Mouse (Mus musculus): ENCODE data around the gene Zfp52. TPM values are rescaled to one million over a fixed set of nuclear protein-coding genes. Genes with fewer than 3 reads are reported as not detected.

Zfp52 gene
- 4.3 and 4.9 TPM in 2 replicates for polyA plus RNA-seq (2015; fragmentation: Nextera tagmentation; extraction: Ambion mirVana)

DNA sequence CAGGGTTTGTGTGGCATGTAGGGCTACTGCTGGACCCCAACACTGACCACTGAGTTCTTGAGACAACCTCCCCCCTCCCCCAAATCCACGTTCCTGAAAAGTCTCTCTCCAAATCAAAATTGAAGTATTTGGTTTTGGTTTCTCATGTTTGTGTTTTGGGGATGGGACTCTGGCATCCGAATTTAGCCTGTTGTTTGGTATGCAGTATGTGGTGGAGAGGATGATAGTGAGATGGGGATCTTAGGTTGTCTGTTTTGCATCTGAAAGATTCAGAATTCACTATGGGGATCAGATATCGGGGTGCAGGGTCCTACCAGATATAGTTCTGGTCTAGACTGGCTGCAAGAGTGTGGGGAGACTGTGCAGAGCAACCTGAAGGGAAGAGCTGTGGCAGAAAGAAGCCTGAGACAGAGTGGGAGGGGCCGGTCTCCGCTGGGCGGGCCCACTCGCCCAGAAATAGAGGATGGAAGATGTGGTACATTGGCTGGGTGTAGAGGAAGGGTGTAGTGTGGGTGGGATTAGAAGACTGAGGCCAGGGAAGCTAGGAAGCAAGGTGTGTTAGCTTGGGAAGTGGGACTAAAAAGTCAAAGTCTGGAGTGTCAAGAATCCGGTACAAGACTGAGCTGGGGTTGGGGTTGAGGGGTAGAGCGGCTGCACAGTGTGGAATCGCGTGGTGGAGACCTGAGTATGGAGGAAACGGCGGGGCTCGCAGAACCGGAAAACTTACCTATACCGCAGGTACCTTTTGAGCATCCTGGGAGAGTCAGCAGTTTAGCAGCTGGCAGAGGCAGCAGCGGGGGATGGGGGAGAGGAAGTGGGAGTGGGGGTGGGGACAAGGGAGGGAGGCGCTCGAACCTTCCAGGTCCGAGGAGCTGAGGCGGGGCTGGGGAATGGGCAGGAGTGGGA, at the start of gene Zfp52:
Gene Zfp52 (plus strand): TSS at position 444 of the 906 bp plus-strand sequence.
- ATAC-seq (replicated peaks; ENCODE audit: extremely low read depth, insufficient read depth, low FRiP score), result peak; percentile 67
- Histone ChIP-seq H3K27me3 (ENCODE audit: control insufficient read depth, insufficient read depth, low read length) (no peaks in the 10 kb centered on the region), H3K27ac (ENCODE audit: low read length) (peak within 1 kb of the TSS; percentile 78), H3K9me3 (replicated peaks; ENCODE audit: control insufficient read depth, low read length) (no peaks in the 10 kb centered on the region), H3K36me3 (ENCODE audit: control insufficient read depth, insufficient read depth) (no peaks in the 10 kb centered on the region), H3K4me3 (ENCODE audit: low read length) (peak within 1 kb of the TSS; percentile 61), H3K4me1 (ENCODE audit: control insufficient read depth, insufficient read depth, low read length) (peaks cover 20% of the 10 kb centered on the region), H3K9ac (ENCODE audit: low read length) (peak within 1 kb of the TSS; percentile 72), H3K4me2 (ENCODE audit: low read depth, low read length) (peak within 1 kb of the TSS; percentile 83)
- 2% methylated on average over 21 of the region's 21 CpGs for WGBS

DNA sequence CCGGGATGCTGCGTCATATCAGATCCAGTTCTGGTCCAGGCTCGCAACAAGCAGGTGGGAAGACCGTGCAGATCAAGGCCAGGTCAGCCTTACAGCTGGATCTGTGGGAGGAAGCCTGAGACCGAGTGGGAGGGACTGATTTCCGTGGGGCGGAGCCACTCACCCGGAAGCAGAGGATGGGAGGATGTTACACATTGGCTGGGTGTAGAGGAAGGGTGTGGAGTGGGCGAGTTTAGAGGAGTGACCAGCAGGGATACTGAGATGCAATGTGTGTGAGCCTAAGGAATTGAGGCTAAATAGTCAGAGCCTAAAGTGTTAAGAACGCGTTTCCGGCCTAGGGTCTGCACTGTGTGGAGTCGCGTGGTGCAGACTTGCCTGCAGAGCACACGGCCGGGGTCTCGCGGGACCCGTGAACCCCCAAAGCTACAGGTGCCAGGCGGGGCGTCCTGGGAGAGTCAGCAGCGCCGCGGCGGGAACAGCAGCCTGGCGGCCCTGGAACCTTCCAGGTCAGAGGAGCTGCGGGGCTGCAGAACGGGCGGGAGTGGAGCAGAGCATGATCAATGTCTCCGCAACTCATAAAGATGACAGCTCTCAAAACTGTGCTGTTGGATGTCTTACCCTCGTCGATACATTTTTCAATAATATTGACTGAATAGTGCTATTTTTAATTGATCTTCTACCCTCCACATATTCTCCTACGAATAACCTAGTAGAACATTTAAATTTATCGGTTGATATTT, 46.4 kb upstream of the Zfp52 start, which contains the start of gene Zfp53:
Gene Zfp53 (plus strand): TSS at position 239 of the 740 bp plus-strand sequence.
- Histone ChIP-seq H3K36me3 (ENCODE audit: control insufficient read depth, insufficient read depth) (no peaks in the 10 kb centered on the region), H3K4me1 (ENCODE audit: control insufficient read depth, insufficient read depth, low read length) (peaks cover 7% of the 10 kb centered on the region), H3K9ac (ENCODE audit: low read length) (peak within 1 kb of the TSS; percentile 85), H3K4me3 (ENCODE audit: low read length) (peak within 1 kb of the TSS; percentile 89), H3K27me3 (ENCODE audit: control insufficient read depth, insufficient read depth, low read length) (no peaks in the 10 kb centered on the region), H3K27ac (ENCODE audit: low read length) (peak within 1 kb of the TSS; percentile 83), H3K9me3 (replicated peaks; ENCODE audit: control insufficient read depth, low read length) (no peaks in the 10 kb centered on the region), H3K4me2 (ENCODE audit: low read depth, low read length) (peak within 1 kb of the TSS; percentile 64)
- ATAC-seq (replicated peaks; ENCODE audit: extremely low read depth, insufficient read depth, low FRiP score), result peak; percentile 100
- 1% methylated on average over 34 of the region's 34 CpGs for WGBS

- peak overlapping the region; percentile 85 for H3K9ac ChIP-seq (ENCODE audit: low read length)
- H3K4me1 ChIP-seq (ENCODE audit: control insufficient read depth, insufficient read depth, low read length), result peaks cover 7% of the 10 kb centered on the region
- ATAC-seq (replicated peaks; ENCODE audit: extremely low read depth, insufficient read depth, low FRiP score), result no peak
- H3K27ac ChIP-seq (ENCODE audit: low read length), result no peak overlapping the region
- 7% methylated on average over 8 of the region's 8 CpGs for WGBS
- H3K27me3 ChIP-seq (ENCODE audit: control insufficient read depth, insufficient read depth, low read length), result no peaks in the 10 kb centered on the region
- H3K9me3 ChIP-seq (replicated peaks; ENCODE audit: control insufficient read depth, low read length), result no peaks in the 10 kb centered on the region
- H3K4me2 ChIP-seq (ENCODE audit: low read depth, low read length), result peak overlapping the region; percentile 64
- peak overlapping the region; percentile 89 for H3K4me3 ChIP-seq (ENCODE audit: low read length)
- H3K36me3 ChIP-seq (ENCODE audit: control insufficient read depth, insufficient read depth), result no peaks in the 10 kb centered on the region
Measured at GRCm38 (mm10) chr17:21489500-21490001, 45.8 kb upstream of the Zfp52 start.

DNA sequence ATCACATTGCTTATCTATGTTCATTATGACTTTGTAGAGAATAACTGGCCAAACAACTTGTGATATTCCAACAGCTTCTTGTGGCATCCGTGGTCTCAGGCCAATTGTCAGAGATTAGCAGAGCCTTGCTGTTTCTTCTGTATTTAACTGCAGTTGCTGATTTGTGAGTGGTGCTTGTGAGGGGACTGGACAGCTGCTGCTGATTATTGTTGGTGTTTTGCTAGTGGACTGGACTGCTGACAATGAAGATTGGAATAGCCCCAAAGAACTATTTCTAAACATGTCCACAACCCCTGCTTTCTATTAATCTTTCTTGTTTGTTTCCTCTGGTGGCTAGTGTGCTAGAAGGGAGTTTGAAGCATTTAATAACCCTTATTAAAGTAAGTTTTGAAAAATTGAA, 34.0 kb upstream of the Zfp52 start:
- ATAC-seq (replicated peaks; ENCODE audit: extremely low read depth, insufficient read depth, low FRiP score), result no peak
- Histone ChIP-seq H3K4me1 (ENCODE audit: control insufficient read depth, insufficient read depth, low read length) (no peaks in the 10 kb centered on the region), H3K27me3 (ENCODE audit: control insufficient read depth, insufficient read depth, low read length) (no peaks in the 10 kb centered on the region), H3K36me3 (ENCODE audit: control insufficient read depth, insufficient read depth) (peaks cover 3% of the 10 kb centered on the region), H3K4me3 (ENCODE audit: low read length) (no peak overlapping the region), H3K9me3 (replicated peaks; ENCODE audit: control insufficient read depth, low read length) (no peaks in the 10 kb centered on the region), H3K4me2 (ENCODE audit: low read depth, low read length) (no peak overlapping the region), H3K9ac (ENCODE audit: low read length) (no peak overlapping the region), H3K27ac (ENCODE audit: low read length) (no peak overlapping the region)
- WGBS, result 50% methylated on average over 1 of the region's 1 CpGs

DNA sequence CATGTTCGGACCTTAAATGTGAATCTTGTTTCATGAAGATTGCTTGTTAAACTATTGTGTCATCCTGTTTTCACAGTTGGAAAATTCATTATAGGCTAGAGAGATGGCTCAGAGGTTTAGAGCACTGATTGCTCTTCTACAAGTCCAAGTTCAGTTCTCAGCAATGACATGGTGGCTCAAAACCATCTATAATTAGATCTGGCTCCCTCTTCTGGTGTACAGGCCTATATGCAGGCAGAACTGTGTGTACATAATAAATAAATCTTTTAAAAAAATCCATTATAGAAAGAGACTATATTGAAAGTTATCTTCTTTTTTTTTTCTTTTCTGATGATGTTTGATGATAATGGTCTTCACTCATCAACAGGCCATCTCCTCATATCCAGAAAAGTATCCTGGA, 30.8 kb upstream of the Zfp52 start:
- no peak for ATAC-seq (replicated peaks; ENCODE audit: extremely low read depth, insufficient read depth, low FRiP score)
- Histone ChIP-seq H3K9ac (ENCODE audit: low read length) (no peak overlapping the region), H3K4me2 (ENCODE audit: low read depth, low read length) (no peak overlapping the region), H3K4me3 (ENCODE audit: low read length) (no peak overlapping the region), H3K9me3 (replicated peaks; ENCODE audit: control insufficient read depth, low read length) (no peaks in the 10 kb centered on the region), H3K27ac (ENCODE audit: low read length) (no peak overlapping the region), H3K27me3 (ENCODE audit: control insufficient read depth, insufficient read depth, low read length) (no peaks in the 10 kb centered on the region), H3K36me3 (ENCODE audit: control insufficient read depth, insufficient read depth) (peaks cover 7% of the 10 kb centered on the region; the same call in 1 of the 2 replicates), H3K4me1 (ENCODE audit: control insufficient read depth, insufficient read depth, low read length) (no peaks in the 10 kb centered on the region)
- WGBS, result 96% methylated on average over 1 of the region's 1 CpGs

DNA sequence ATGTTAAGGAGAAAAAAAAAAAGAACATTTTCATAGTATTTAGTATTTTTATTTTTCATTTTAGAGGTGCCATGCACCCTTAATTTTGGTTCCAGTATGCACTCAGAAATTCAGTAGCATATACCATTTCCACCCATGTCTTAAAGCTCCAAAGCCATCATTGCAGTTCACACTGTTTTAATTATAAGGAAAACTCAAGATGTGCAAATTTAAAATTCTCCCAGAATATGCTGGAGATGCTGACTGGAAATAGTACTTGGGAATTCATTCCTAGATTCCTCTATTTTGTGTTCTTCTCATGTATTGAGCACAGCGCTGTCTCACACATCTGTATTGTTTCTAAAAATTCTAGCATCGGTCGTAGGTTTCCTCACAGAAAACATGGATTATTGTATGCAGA, 29.1 kb upstream of the Zfp52 start:
- Histone ChIP-seq H3K36me3 (ENCODE audit: control insufficient read depth, insufficient read depth) (peaks cover 7% of the 10 kb centered on the region; the same call in 1 of the 2 replicates), H3K27ac (ENCODE audit: low read length) (no peak overlapping the region), H3K27me3 (ENCODE audit: control insufficient read depth, insufficient read depth, low read length) (no peaks in the 10 kb centered on the region), H3K4me3 (ENCODE audit: low read length) (no peak overlapping the region), H3K4me2 (ENCODE audit: low read depth, low read length) (no peak overlapping the region), H3K4me1 (ENCODE audit: control insufficient read depth, insufficient read depth, low read length) (no peaks in the 10 kb centered on the region), H3K9me3 (replicated peaks; ENCODE audit: control insufficient read depth, low read length) (no peaks in the 10 kb centered on the region), H3K9ac (ENCODE audit: low read length) (no peak overlapping the region)
- ATAC-seq (replicated peaks; ENCODE audit: extremely low read depth, insufficient read depth, low FRiP score), result no peak
- WGBS, result 97% methylated on average over 3 of the region's 3 CpGs

- Histone ChIP-seq H3K27me3 (ENCODE audit: control insufficient read depth, insufficient read depth, low read length) (no peaks in the 10 kb centered on the region), H3K9me3 (replicated peaks; ENCODE audit: control insufficient read depth, low read length) (no peaks in the 10 kb centered on the region), H3K9ac (ENCODE audit: low read length) (no peak overlapping the region), H3K27ac (ENCODE audit: low read length) (no peak overlapping the region), H3K4me2 (ENCODE audit: low read depth, low read length) (no peak overlapping the region), H3K36me3 (ENCODE audit: control insufficient read depth, insufficient read depth) (peaks cover 11% of the 10 kb centered on the region; the same call in 1 of the 2 replicates), H3K4me3 (ENCODE audit: low read length) (no peak overlapping the region), H3K4me1 (ENCODE audit: control insufficient read depth, insufficient read depth, low read length) (no peaks in the 10 kb centered on the region)
- no peak for ATAC-seq (replicated peaks; ENCODE audit: extremely low read depth, insufficient read depth, low FRiP score)
Measured at GRCm38 (mm10) chr17:21509756-21510155, 25.6 kb upstream of the Zfp52 start.

- H3K9ac ChIP-seq (ENCODE audit: low read length), result peak overlapping the region; percentile 73
- H3K4me3 ChIP-seq (ENCODE audit: low read length), result peak overlapping the region; percentile 64
- peak overlapping the region; percentile 84 for H3K27ac ChIP-seq (ENCODE audit: low read length)
- 2% methylated on average over 8 of the region's 8 CpGs for WGBS
- no peak; the same call in 1 of the 2 replicates for ATAC-seq (replicated peaks; ENCODE audit: extremely low read depth, insufficient read depth, low FRiP score)
- no peaks in the 10 kb centered on the region for H3K27me3 ChIP-seq (ENCODE audit: control insufficient read depth, insufficient read depth, low read length)
- peak overlapping the region; percentile 92 for H3K4me2 ChIP-seq (ENCODE audit: low read depth, low read length)
- no peaks in the 10 kb centered on the region for H3K9me3 ChIP-seq (replicated peaks; ENCODE audit: control insufficient read depth, low read length)
- peaks cover 4% of the 10 kb centered on the region for H3K4me1 ChIP-seq (ENCODE audit: control insufficient read depth, insufficient read depth, low read length)
- 0 out of 2 replicates have a peak, but pooled peaks cover 4% of the 10 kb centered on the region for H3K36me3 ChIP-seq (ENCODE audit: control insufficient read depth, insufficient read depth)
Measured at GRCm38 (mm10) chr17:21515403-21516105, 19.8 kb upstream of the Zfp52 start.

Data from heart, embryonic 16.5 days (tissue).